Mouse (Mus musculus) 3T3-L1 (cell line): ENCODE results near the gene Gigyf1.

ENCODE experiments used
- DNase-seq: peaks from one replicate; pipeline ENCODE4 v3.0.0-alpha.2; 2015; ENCODE audit warnings: low read depth, low spot score

Gigyf1 gene

GRCm38 (mm10) chr5:137570691-137571586, 52.6 kb downstream of the Gigyf1 start:
- no peak for DNase-seq

GRCm38 (mm10) chr5:137574470-137574901, 56.1 kb downstream of the Gigyf1 start:
- DNase-seq = no peak
